Mouse (Mus musculus) cortical plate, adult 2 months (tissue): ENCODE measurements around the gene Ung.

Experiments
- CTCF ChIP-seq: fragments of 200-500 bp; IDR thresholded peaks from 2 replicates; pipeline ENCODE4 v1.5.1; 2011; ENCODE audit warnings: mild to moderate bottlenecking, control low read depth, low read length; ENCODE audit not compliant: insufficient read depth; ENCODE audit errors: extremely low read depth
- POLR2A ChIP-seq: fragments of 200-500 bp; IDR thresholded peaks from 2 replicates; pipeline ENCODE4 v1.6.1; 2011; ENCODE audit warnings: mild to moderate bottlenecking, low read length, control low read depth; ENCODE audit not compliant: insufficient read depth; ENCODE audit errors: extremely low read depth

GRCm38 (mm10) chr5:114085501-114085900 is 44.7 kb upstream of the Ung start:
- TF ChIP-seq POLR2A = no peak
- no peak for TF ChIP-seq CTCF
